Mouse (Mus musculus) stomach, postnatal 0 days (tissue): ENCODE results near the gene Olfr323. TPM values are rescaled to one million over a fixed set of nuclear protein-coding genes. Genes with fewer than 3 reads are reported as not detected.

Experiments
- ATAC-seq: fragments of 200-750 bp; cut with Nextera tagmentation; 2 replicates; pipeline ENCODE4 v1.8.0; 2017; ENCODE audit not compliant: low FRiP score, low TSS enrichment
- DNase-seq: peaks from one replicate; pipeline ENCODE4 v3.0.0-alpha.2; 2016; ENCODE audit warnings: low spot score
- H3K27ac ChIP-seq: fragments of 300-500 bp; sonication (generic); replicated peaks from 2 replicates; pipeline ENCODE4 v1.5.1; 2014; ENCODE audit warnings: mild to moderate bottlenecking, control low read depth
- H3K27me3 ChIP-seq: fragments of 300-500 bp; sonication (generic); 2 replicates; pipeline ENCODE4 v1.6.1; 2014; ENCODE audit warnings: low read length; ENCODE audit not compliant: control insufficient read depth, insufficient read depth
- H3K36me3 ChIP-seq: fragments of 300-500 bp; sonication (generic); 2 replicates; pipeline ENCODE4 v1.6.1; 2014; ENCODE audit warnings: low read length, mixed read lengths; ENCODE audit not compliant: control insufficient read depth, insufficient read depth
- H3K4me1 ChIP-seq: fragments of 300-500 bp; sonication (generic); replicated peaks from 2 replicates; pipeline ENCODE4 v1.6.1; 2014; ENCODE audit warnings: antibody characterized with exemption; ENCODE audit not compliant: control insufficient read depth, insufficient read depth
- H3K4me2 ChIP-seq: fragments of 300-500 bp; sonication (generic); replicated peaks from 2 replicates; pipeline ENCODE4 v1.6.1; 2014; ENCODE audit warnings: low read depth, mild to moderate bottlenecking, control low read depth, moderate library complexity
- H3K4me3 ChIP-seq: fragments of 300-500 bp; sonication (generic); 2 replicates; pipeline ENCODE4 v1.5.1; 2014; ENCODE audit warnings: low read depth, low read length, control low read depth
- H3K9ac ChIP-seq: fragments of 300-500 bp; sonication (generic); 2 replicates; pipeline ENCODE4 v1.6.1; 2014; ENCODE audit warnings: mild to moderate bottlenecking, low read length, control low read depth, mixed read lengths
- H3K9me3 ChIP-seq: fragments of 300-500 bp; sonication (generic); 2 replicates; pipeline ENCODE4 v1.6.1; 2016; ENCODE audit warnings: low read length; ENCODE audit not compliant: control insufficient read depth
- CTCF ChIP-seq: IDR thresholded peaks from 2 replicates; pipeline ENCODE4 v1.5.1; 2016; ENCODE audit warnings: antibody characterized with exemption, low read depth, mild to moderate bottlenecking, moderate library complexity
- EP300 ChIP-seq: optimal IDR thresholded peaks from 2 replicates; pipeline ENCODE3; 2016; ENCODE audit warnings: antibody characterized with exemption
- WGBS: fragments of 180-500 bp; shearing (Covaris S2); extraction: QIAGEN DNeasy Blood & Tissue Kit; methylation state at CpG from one replicate; pipeline ENCODE4 v1.1.7; 2014; 5-methylcytosine and 5-hydroxymethylcytosine counted together
- polyA plus RNA-seq: library from polyadenylated mRNA; unstranded; fragments of >200 nt; fragmentation: Nextera tagmentation; extraction: Ambion mirVana; gene quantifications from 2 replicates; pipeline ENCODE4 v1.2.1, GENCODE M21; 2015

The Olfr323 gene
- polyA plus RNA-seq, 1 experiment from 2014 or later: 0.29 TPM

- H3K36me3 ChIP-seq: no peaks in the 10 kb centered on the region
- DNase-seq: no peak
- no peak within 1 kb of the TSS for H3K27ac ChIP-seq
- ATAC-seq: no peak
- H3K4me1 ChIP-seq: no peaks in the 10 kb centered on the region
- H3K27me3 ChIP-seq: no peaks in the 10 kb centered on the region
- no peak for TF ChIP-seq CTCF
- TF ChIP-seq EP300: no peak
- H3K4me3 ChIP-seq: no peak within 1 kb of the TSS
- no peak within 1 kb of the TSS for H3K4me2 ChIP-seq
- H3K9ac ChIP-seq: no peak within 1 kb of the TSS
- no peaks in the 10 kb centered on the region for H3K9me3 ChIP-seq
- 63% methylated on average over 1 of the region's 1 CpGs for WGBS
Measured at GRCm38 (mm10) chr11:58577430-58577829, 52.9 kb downstream of the Olfr323 start, which contains the start of gene Olfr325. Gene Olfr325, plus strand, starts transcription at chr11:58577730.

Other genes with a start within 250 kb of the Olfr323 start
- 1.6 and 3.3 TPM in 2 replicates for gene 1810065E05Rik, start 209.4 kb downstream of the Olfr323 start, polyA plus RNA-seq
- not detected in 2 replicates for gene Gm12253, start 197.9 kb downstream of the Olfr323 start, polyA plus RNA-seq
- gene Lypd9, start 177.6 kb downstream of the Olfr323 start, polyA plus RNA-seq: not detected in 2 replicates
- not detected in 2 replicates for gene Olfr30, start 168.2 kb downstream of the Olfr323 start, polyA plus RNA-seq
- not detected in 2 replicates for gene Olfr332, start 137.9 kb downstream of the Olfr323 start, polyA plus RNA-seq
- gene Olfr331, start 127.9 kb downstream of the Olfr323 start, polyA plus RNA-seq: not detected in 2 replicates
- not detected in 2 replicates for gene Olfr330, start 95.7 kb downstream of the Olfr323 start, polyA plus RNA-seq
- gene Olfr329-ps, start 84.1 kb downstream of the Olfr323 start, polyA plus RNA-seq: not detected in 2 replicates
- 0.04 TPM in 1 of 2 replicates, not detected in the other for gene Olfr328, start 74.9 kb downstream of the Olfr323 start, polyA plus RNA-seq
- gene Olfr224, start 59.9 kb downstream of the Olfr323 start, polyA plus RNA-seq: not detected in 2 replicates
- not detected in 2 replicates for gene Olfr325, start 52.8 kb downstream of the Olfr323 start, polyA plus RNA-seq
- not detected in 2 replicates for gene Olfr324, start 35.4 kb downstream of the Olfr323 start, polyA plus RNA-seq
- gene 2210407C18Rik, start 14.4 kb downstream of the Olfr323 start, polyA plus RNA-seq: 1,000 and 1,066 TPM in 2 replicates
- gene Trim58, start 10.0 kb upstream of the Olfr323 start, polyA plus RNA-seq: 1.5 and 1.9 TPM in 2 replicates
- gene Olfr322, start 28.3 kb upstream of the Olfr323 start, polyA plus RNA-seq: not detected in 2 replicates
- gene Olfr320, start 50.6 kb upstream of the Olfr323 start, polyA plus RNA-seq: not detected in 2 replicates
- not detected in 2 replicates for gene Olfr319, start 68.7 kb upstream of the Olfr323 start, polyA plus RNA-seq
- gene Olfr318, start 93.5 kb upstream of the Olfr323 start, polyA plus RNA-seq: not detected in 2 replicates
- gene Olfr317, start 108.7 kb upstream of the Olfr323 start, polyA plus RNA-seq: 0.06 TPM in 1 of 2 replicates, not detected in the other
- not detected in 2 replicates for gene Olfr316, start 122.2 kb upstream of the Olfr323 start, polyA plus RNA-seq
- not detected in 2 replicates for gene Olfr315, start 142.7 kb upstream of the Olfr323 start, polyA plus RNA-seq
- gene Olfr314, start 152.5 kb upstream of the Olfr323 start, polyA plus RNA-seq: not detected in 2 replicates
- gene Fam183b, start 171.5 kb upstream of the Olfr323 start, polyA plus RNA-seq: 3.1 and 3.7 TPM in 2 replicates
- not detected in 2 replicates for gene Olfr313, start 184.5 kb upstream of the Olfr323 start, polyA plus RNA-seq
- 0.04 TPM in 1 of 2 replicates, not detected in the other for gene Olfr312, start 198.7 kb upstream of the Olfr323 start, polyA plus RNA-seq
- gene Olfr311, start 208.8 kb upstream of the Olfr323 start, polyA plus RNA-seq: 0.08 TPM in 1 of 2 replicates, not detected in the other
- gene Gm12258, start 216.7 kb upstream of the Olfr323 start, polyA plus RNA-seq: 2.4 and 2.6 TPM in 2 replicates
- gene 2810021J22Rik, start 236.7 kb upstream of the Olfr323 start, polyA plus RNA-seq: 2.6 and 3.2 TPM in 2 replicates